Mouse (Mus musculus) inflammation-experienced regulatory T-cells, adult 16 weeks (primary cell): ENCODE data around the gene Olfr1140. TPM values are rescaled to one million over a fixed set of nuclear protein-coding genes. Genes with fewer than 3 reads are reported as not detected.

Experiments
- polyA plus RNA-seq: library from polyadenylated mRNA; unstranded; fragments of 100-300 nt; shearing (Covaris generic); gene quantifications from one replicate; pipeline ENCODE4 v1.2.1, GENCODE M21; 2017

Olfr1140 gene
- not detected for polyA plus RNA-seq

GRCm38 (mm10) chr2:87743452-87743851, at the start of gene Olfr1140:
TSS of gene Olfr1140 (plus strand) at chr2:87743752.

GRCm38 (mm10) chr2:87693847-87694246, 49.7 kb upstream of the Olfr1140 start, which contains the start of gene Olfr1136:
TSS of gene Olfr1136 (minus strand) at chr2:87693947.

GRCm38 (mm10) chr2:87713079-87713478, 30.5 kb upstream of the Olfr1140 start, which contains the start of gene Olfr1137:
TSS of gene Olfr1137 (minus strand) at chr2:87713179.

GRCm38 (mm10) chr2:87739878-87740277, 3.7 kb upstream of the Olfr1140 start, which contains the start of gene Olfr1138:
TSS of gene Olfr1138 (minus strand) at chr2:87739978.

GRCm38 (mm10) chr2:87753891-87754290, 10.3 kb downstream of the Olfr1140 start, which contains the start of gene Olfr1141:
TSS of gene Olfr1141 (minus strand) at chr2:87753991.

GRCm38 (mm10) chr2:87779183-87779582, 35.6 kb downstream of the Olfr1140 start, which contains the start of gene Olfr152:
TSS of gene Olfr152 (plus strand) at chr2:87779483.

Other genes starting within 250 kb of the Olfr1140 start
- not detected for gene Pramel7, start 246.7 kb upstream of the Olfr1140 start, polyA plus RNA-seq
- not detected for gene Pramel6, start 237.2 kb upstream of the Olfr1140 start, polyA plus RNA-seq
- gene Olfr153, start 212.0 kb upstream of the Olfr1140 start, polyA plus RNA-seq: not detected
- not detected for gene Olfr1128, start 198.2 kb upstream of the Olfr1140 start, polyA plus RNA-seq
- not detected for gene Olfr1129, start 169.8 kb upstream of the Olfr1140 start, polyA plus RNA-seq
- not detected for gene Olfr1130, start 137.5 kb upstream of the Olfr1140 start, polyA plus RNA-seq
- gene Olfr1131, start 116.6 kb upstream of the Olfr1140 start, polyA plus RNA-seq: not detected
- not detected for gene Olfr1132, start 106.2 kb upstream of the Olfr1140 start, polyA plus RNA-seq
- not detected for gene Olfr1133, start 96.4 kb upstream of the Olfr1140 start, polyA plus RNA-seq
- gene Olfr1134, start 85.3 kb upstream of the Olfr1140 start, polyA plus RNA-seq: not detected
- gene Olfr1135, start 70.1 kb upstream of the Olfr1140 start, polyA plus RNA-seq: not detected
- gene Olfr1136, start 49.8 kb upstream of the Olfr1140 start, polyA plus RNA-seq: not detected
- gene Olfr1137, start 30.6 kb upstream of the Olfr1140 start, polyA plus RNA-seq: not detected
- not detected for gene Olfr1138, start 3.8 kb upstream of the Olfr1140 start, polyA plus RNA-seq
- not detected for gene Olfr1141, start 10.2 kb downstream of the Olfr1140 start, polyA plus RNA-seq
- gene Olfr152, start 35.7 kb downstream of the Olfr1140 start, polyA plus RNA-seq: not detected
- not detected for gene Olfr1143, start 56.8 kb downstream of the Olfr1140 start, polyA plus RNA-seq
- not detected for gene Olfr1145, start 66.1 kb downstream of the Olfr1140 start, polyA plus RNA-seq
- gene Olfr1148, start 86.8 kb downstream of the Olfr1140 start, polyA plus RNA-seq: not detected
- gene Olfr1150-ps1, start 100.2 kb downstream of the Olfr1140 start, polyA plus RNA-seq: not detected
- not detected for gene Olfr1151, start 112.1 kb downstream of the Olfr1140 start, polyA plus RNA-seq
- gene Olfr1152, start 122.7 kb downstream of the Olfr1140 start, polyA plus RNA-seq: not detected
- not detected for gene Olfr1153, start 151.2 kb downstream of the Olfr1140 start, polyA plus RNA-seq
- not detected for gene Olfr1154, start 161.4 kb downstream of the Olfr1140 start, polyA plus RNA-seq
- not detected for gene Olfr1155, start 201.4 kb downstream of the Olfr1140 start, polyA plus RNA-seq
- 0.09 TPM for gene Olfr1156, start 209.3 kb downstream of the Olfr1140 start, polyA plus RNA-seq
- gene Olfr1157, start 224.5 kb downstream of the Olfr1140 start, polyA plus RNA-seq: 0.06 TPM
- gene Olfr74, start 230.9 kb downstream of the Olfr1140 start, polyA plus RNA-seq: not detected
- gene Olfr1158, start 246.4 kb downstream of the Olfr1140 start, polyA plus RNA-seq: not detected